Mouse (Mus musculus) mammary gland, adult 2 months (tissue): ENCODE results near the gene Slc16a2. TPM values are rescaled to one million over a fixed set of nuclear protein-coding genes. Genes with fewer than 3 reads are reported as not detected.

Experiments
- polyA plus RNA-seq: library from polyadenylated mRNA; depleted of rRNA; stranded (reverse); fragments of >200 nt; gene quantifications from 2 replicates; pipeline ENCODE4 v1.2.3, GENCODE M21; 2012; ENCODE audit warnings: low replicate concordance; rRNA removed

Gene Slc16a2
- polyA plus RNA-seq: 16.5 and 33.5 TPM in 2 replicates

DNA sequence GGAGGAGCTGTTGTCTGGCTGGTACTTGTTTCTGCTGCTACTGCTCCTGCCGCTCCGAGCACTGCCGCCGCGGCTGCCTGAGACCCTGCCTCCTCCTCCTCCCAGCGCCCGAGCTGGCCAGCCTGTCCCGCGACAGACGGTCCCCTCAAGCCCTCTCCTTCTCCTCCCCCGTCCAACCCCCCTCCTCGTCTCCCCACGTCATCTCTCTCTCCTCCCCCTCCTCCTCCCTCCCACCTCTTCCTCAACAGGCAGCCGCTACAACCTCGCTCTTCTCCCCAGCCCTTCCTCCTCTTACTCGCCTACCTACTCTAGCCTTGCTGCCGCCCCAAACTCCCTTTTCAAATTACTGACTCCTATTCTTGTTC, at the start of gene Slc16a2:
Gene Slc16a2, minus strand, starts transcription at position 152 of the 365 bp plus-strand sequence.

Other genes with a start within 250 kb of the Slc16a2 start
- gene Zcchc13, start 191.4 kb downstream of the Slc16a2 start, polyA plus RNA-seq: not detected in 2 replicates
- 2.6 and 5.5 TPM in 2 replicates for gene Rlim, start 159.3 kb upstream of the Slc16a2 start, polyA plus RNA-seq